Mouse (Mus musculus): ENCODE results near the gene Rasa1.

Rasa1 gene

DNA sequence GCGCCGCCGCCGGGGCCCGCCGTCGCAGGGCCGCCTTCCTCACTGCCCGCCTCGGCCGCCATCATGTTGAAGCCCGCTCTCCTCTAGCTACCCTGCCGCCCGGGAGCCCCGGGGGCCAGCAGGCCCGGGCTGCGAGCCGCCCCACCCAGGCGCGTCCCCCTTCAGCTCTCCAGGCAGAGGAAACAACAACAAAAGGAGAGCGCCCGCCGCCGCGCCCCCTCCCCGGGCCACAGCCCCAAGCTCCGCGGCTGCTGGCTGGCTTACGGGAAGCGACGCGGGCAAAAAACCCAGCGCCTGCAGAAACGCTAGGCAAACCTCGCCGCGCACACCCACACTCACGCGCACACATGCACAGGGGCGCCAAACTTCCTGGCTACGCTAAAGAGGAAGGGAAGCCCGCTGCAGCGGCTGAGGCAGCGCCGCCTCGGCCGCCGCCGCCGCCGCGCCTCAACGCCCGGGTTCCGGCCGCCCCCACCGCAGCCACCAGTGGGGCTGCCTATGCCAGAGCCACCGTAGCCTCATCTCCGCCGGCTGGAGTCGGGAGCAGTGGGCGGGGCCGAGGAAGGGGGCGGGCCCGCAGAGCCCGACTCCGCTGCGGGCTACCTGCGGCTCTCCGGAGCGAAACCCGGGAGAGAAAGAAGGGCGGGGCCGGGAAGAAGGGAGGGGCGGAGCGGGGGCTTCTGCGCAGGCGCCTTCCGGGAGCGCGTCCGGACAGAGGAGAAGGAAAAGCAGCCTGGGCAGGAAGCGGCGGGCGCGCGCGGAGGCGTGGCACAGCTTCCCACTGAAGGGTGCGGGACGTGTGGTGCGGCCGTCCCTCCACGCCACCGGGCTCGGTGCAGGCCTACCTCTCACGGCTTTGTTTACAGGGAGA lies at the start of gene Rasa1:
TSS of gene Rasa1 (minus strand) at position 288 of the 871 bp plus-strand sequence.
- in situ Hi-C loops (cut with MboI, MseI) = no loop called here

DNA sequence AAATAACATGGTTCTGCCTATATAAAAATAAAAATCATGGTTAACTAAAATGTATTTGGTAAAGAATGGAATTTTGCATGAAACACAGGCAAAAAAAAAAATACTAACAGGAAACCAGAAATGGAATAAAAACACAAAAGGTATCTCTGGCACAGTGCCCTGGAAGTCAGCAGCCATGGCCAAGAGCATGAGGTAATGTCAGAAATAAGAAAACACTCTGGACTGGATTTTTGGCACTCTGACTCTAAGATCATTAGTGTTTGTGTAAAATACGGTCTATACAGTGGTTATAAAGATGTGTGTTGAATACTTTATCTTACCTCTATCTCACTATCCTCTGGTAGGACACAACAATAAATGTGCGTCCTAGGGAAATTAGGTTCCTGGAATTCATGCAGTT lies 22.6 kb upstream of the Rasa1 start:
- in situ Hi-C loops (cut with MboI, MseI) = no loop called here

- in situ Hi-C loops (cut with MboI, MseI) = no loop called here
Observed at GRCm38 (mm10) chr13:85310968-85311367, 22.0 kb upstream of the Rasa1 start.

- in situ Hi-C loops (cut with MboI, MseI) = no loop called here
Observed at GRCm38 (mm10) chr13:85310483-85310882, 21.6 kb upstream of the Rasa1 start.

GRCm38 (mm10) chr13:85306039-85306438 lies 17.1 kb upstream of the Rasa1 start:
- in situ Hi-C loops (cut with MboI, MseI) = no loop called here

DNA sequence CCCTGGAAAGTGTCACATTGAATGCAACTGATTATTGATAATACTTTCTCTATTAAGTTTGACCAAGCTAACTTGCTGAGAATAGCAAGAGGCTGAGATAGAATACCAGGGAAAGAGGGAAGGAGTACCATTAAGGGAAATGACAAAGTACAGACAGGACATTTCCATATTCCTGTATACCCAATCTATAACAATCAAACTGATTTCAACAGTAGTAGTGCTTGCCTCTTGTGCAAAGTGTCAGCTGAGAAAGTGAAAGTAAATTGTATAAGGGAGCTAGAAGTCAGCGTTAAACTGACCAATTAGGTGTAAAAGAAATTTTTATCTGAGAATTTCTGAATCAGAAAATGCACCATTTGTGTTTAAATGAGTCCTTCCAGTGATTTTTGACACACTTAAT lies 1.7 kb upstream of the Rasa1 start:
- in situ Hi-C loops (cut with MboI, MseI) = loop anchor here in 1 of 2 experiments (5.0 kb wide), 1 partner anchor 207 kb away; no protein-coding TSS in a partner anchor

DNA sequence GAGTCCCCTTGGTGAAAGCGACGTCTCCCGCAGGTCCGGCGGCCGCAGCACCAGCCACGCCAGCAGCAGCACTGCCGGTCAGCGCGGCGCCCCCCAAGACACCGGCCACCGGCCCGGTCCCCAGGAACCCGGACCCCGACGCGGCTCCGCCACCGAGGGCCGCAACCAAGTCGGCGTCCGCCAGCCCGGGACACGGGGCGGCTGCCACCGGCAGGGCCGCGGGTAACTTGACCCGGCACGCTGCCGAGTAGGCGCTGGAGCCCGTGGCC lies 422 bp downstream of the Rasa1 start:
- in situ Hi-C loops (cut with MboI, MseI) = no loop called here

DNA sequence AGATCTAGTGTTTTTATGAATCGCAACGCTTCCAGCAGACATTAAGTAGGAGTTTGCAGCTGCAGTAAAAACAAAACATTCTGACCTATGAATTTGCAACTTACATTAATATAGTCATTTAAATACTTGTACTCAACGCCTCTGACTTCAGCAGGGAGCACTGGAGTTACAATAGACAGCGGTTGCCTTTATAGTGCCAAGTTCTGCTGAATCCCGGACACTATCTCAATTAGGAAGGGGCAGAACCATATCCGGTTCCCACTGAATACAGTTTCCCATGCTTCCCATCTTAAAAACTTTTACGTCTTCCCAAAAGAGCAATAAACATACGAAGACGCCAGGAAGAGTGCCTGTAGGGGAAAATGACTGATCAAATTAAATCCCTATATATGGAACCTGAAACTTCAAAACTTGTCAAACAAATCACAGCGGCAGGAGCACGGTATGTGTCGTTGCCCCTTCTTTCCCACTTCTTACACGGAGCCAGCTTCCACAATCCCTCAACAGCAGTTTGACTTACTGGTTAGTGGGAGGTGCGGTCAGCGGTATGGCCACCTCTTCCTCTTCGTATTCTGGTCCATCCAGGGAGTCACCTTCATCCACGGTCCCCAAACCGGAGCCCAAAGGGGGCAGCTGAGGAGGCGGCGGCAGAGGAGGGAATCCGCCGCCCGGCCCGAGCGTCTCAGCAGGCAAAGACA lies 905 bp downstream of the Rasa1 start:
- in situ Hi-C loops (cut with MboI, MseI) = no loop called here

- in situ Hi-C loops (cut with MboI, MseI) = no loop called here
Observed at GRCm38 (mm10) chr13:85282626-85283025, 6.3 kb downstream of the Rasa1 start.

DNA sequence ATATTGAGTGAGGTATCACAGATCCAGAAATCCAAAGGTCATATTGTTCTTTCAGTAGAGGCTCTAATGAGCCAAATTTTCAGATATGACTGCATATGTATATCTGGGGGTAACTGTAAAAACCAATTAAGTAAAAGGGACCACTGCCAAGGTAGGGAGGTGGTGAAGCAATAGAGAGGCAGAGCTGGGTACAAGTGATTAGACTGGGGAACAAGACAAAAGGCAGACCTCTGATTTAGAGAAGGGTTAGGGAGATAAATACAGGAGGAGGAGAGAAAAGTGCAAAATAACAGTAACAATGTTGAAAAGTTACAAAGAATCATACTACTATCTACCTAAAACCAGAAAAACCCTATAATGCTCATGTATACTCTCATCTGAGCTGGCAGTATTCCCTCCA lies 10.0 kb downstream of the Rasa1 start:
- in situ Hi-C loops (cut with MboI, MseI) = loop anchor here in 1 of 2 experiments (5.0 kb wide), 1 partner anchor 87 kb away; no protein-coding TSS in a partner anchor

- in situ Hi-C loops (cut with MboI, MseI) = no loop called here
Observed at GRCm38 (mm10) chr13:85274572-85274971, 14.4 kb downstream of the Rasa1 start.

GRCm38 (mm10) chr13:85273788-85274187 lies 15.1 kb downstream of the Rasa1 start:
- in situ Hi-C loops (cut with MboI, MseI) = no loop called here

DNA sequence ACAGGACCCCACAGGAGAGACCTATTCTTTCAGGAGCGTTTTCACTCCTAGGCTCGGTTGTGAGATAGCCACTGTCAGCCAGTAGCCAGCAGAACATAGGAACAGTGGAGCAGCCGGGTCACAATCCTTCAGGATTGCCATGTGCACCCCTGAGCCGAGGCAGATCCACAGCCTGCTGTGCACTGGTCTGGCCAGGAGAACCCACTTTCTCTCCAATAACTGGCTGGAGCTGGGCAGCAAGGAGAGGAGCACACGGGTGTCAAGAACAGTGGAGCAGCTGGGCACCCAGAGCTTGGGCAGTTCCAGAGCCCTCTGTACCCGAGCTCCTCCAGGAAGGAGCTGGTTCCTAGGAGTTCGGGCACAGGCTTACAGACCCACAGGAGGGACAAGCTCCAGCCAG lies 50.2 kb downstream of the Rasa1 start:
- in situ Hi-C loops (cut with MboI, MseI) = no loop called here

DNA sequence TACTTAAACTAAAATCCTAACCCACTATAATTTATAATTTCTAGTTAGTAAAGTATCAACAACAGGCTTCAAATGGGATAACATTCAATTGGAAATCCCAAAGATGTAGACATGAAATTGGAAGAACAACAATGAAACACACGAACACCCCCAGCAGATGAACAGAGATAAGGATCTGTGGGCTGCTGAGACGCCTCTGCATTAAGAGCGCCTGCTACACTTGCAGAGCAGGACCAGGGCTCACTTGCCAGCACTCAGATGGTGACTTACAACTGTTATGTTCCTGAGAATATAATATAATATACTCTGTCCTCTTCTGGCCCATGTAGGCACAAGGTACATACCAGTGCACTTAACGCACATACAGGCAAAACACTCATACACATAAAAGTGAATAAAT lies 70.3 kb downstream of the Rasa1 start:
- in situ Hi-C loops (cut with MboI, MseI) = no loop called here

GRCm38 (mm10) chr13:85210353-85210752 lies 78.6 kb downstream of the Rasa1 start:
- in situ Hi-C loops (cut with MboI, MseI) = no loop called here

- in situ Hi-C loops (cut with MboI, MseI) = no loop called here
Observed at GRCm38 (mm10) chr13:85208656-85209055, 80.3 kb downstream of the Rasa1 start.

- in situ Hi-C loops (cut with MboI, MseI) = no loop called here
Observed at GRCm38 (mm10) chr13:85207493-85207892, 81.4 kb downstream of the Rasa1 start.

GRCm38 (mm10) chr13:85191253-85191652 lies 97.7 kb downstream of the Rasa1 start:
- in situ Hi-C loops (cut with MboI, MseI) = loop anchor here (5.0 to 10.0 kb wide), 3 partner anchors 86 to 854 kb away; partner anchors contain the start of gene Cox7c (in 1 of the 2)

GRCm38 (mm10) chr13:85189644-85190121 lies 99.2 kb downstream of the Rasa1 start:
- in situ Hi-C loops (cut with MboI, MseI) = loop anchor here (5.0 to 10.0 kb wide), 3 partner anchors 88 to 855 kb away; partner anchors contain the start of gene Cox7c (in 1 of the 2)

GRCm38 (mm10) chr13:85188903-85189643 lies 99.9 kb downstream of the Rasa1 start, which contains the start of gene Ccnh:
Gene Ccnh, plus strand, starts transcription at chr13:85189408.
- in situ Hi-C loops (cut with MboI, MseI) = no loop called here
